Mouse (Mus musculus): ENCODE data around the gene Galm.

DNA sequence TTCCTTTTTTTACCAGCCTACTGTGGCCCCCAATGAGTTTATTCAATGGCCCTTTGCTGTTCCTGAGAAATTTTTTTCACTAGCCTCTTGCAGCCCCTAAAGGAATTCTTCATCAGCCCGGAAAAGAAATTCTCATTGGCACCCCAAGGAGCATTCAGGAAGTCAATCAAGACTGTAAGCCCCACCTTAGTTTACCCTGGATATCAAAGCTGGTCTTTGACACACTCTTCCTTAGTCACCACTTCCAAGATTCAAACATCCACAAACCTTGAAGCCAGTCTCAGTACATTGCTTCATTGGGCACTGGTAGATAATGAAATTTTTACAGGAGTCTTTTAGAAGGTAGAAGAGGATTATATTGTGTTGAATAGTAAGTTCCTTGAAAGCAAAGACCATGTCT, 5.4 kb upstream of the Galm start:
- TF ChIP-seq POLR2A (IDR thresholded peaks at IDR 0.05; ENCODE audit: borderline replicate concordance, extremely low read depth, insufficient read depth, insufficient read length, poor library complexity, severe bottlenecking), result no peak
- TF ChIP-seq CTCF (IDR thresholded peaks at IDR 0.05; ENCODE audit: borderline replicate concordance, extremely low read depth, insufficient read depth, insufficient read length), result no peak
